Mouse (Mus musculus) 3134 (cell line): ENCODE data around the gene Ggt5.

Experiments used
- DNase-seq: peaks from one replicate; pipeline ENCODE4 v3.0.0-alpha.2; 2011; ENCODE audit warnings: low spot score; ENCODE audit not compliant: insufficient read length; ENCODE audit errors: extremely low read depth

Gene Ggt5

DNA sequence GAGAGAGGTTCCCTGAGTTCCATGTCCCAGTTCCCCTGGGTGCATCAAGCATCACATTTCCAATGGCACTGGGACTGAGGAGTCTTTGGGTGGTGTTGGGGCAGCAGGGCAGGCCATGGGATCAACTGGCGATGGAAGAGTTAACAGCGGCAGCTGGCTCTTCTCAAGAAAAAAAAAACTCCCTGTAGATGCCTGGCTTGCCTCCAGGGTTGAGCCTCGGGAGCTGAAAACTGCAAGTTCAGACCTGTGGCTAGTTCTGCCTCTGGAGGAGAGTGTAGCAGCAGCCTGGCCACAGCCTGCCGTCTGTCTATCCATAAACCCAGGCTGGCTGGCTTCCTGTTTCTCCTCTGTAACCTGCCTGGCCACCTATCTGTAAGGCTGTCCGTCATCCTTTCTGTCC, at the start of gene Ggt5:
Gene Ggt5, plus strand, starts transcription at position 212 of the 400 bp plus-strand sequence.
- no peak for DNase-seq

GRCm38 (mm10) chr10:75547901-75548300, 41.2 kb upstream of the Ggt5 start:
- peak; percentile 39 for DNase-seq

- DNase-seq = peak; percentile 44
These were observed 40.7 kb upstream of the Ggt5 start for GRCm38 (mm10) chr10:75548486-75548885.

- no peak for DNase-seq
These were observed 39.3 kb upstream of the Ggt5 start for GRCm38 (mm10) chr10:75549886-75550285.

DNA sequence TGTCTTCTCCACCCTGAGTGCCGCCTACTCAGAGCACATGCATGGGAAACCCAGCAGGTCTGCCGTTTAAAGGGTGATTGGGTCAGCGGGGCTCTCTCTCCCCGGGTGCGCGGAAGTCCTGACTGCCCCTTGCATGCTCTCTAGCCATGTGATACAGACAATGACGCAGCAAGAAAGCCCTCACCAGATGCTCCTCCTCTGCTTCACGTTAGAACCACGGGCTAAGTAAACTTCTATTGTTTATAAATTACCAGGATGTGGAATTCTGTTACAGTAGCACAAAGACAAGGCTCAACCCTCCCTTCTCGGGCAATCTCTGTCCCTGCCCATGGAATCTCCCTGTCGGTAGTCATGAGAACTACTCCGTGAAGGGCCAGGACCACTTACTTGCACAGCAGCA, 38.0 kb upstream of the Ggt5 start:
- no peak for DNase-seq

DNA sequence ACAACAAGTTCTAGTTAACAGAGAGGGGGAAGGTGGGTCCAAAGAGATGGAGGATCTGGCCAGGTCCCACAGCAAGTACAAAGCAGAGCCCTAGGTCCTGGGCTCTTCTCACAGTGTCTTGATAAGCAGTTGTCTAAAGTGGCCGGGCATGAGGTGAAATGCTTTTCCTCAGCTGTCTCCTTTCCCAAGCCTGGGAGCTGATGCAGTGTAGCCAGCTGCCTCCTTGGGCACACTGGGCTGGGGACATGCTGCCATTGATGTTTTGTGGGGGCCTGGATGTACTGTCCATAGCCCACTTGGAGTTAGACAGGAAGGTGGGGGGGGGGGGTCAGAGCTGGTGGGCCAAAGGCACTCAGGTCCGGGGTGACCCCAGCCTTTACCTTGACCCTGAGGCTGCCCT, 37.0 kb upstream of the Ggt5 start:
- DNase-seq = no peak

DNA sequence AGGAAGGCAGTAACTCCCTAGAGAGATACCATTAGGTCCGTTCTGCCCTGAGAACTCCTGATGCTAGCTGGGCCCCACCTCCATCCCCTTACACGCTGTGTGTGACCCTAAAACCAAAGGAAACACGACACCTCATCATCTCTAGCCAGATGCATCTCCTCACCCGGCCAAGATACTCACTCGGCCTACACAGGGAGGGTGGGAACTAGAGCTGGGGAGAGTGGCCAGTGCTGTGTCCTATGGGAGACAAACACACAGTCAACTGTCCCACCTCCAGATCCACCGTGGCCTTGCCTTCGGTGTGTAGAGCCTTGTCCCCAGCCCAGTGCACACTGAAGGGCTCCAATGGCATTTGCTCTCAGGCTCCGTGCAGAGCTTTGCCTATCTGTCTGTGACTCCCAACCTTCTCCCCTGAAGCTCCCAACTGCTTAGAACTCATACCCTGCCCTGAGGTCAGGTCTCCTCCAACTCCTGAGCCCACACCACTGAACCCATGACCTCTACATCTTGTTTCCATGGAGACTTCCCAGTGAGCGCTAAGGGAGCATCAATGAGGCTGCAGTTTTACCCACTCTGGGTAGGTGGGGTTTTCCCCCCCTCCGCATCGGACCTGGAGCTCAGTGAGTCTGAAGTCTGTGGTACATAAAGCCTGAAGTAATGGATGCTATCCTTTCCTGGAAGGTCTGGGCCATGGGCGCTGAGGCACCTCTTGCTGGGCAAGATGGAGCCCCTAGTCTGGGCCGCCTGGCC, 36.3 kb upstream of the Ggt5 start:
- no peak for DNase-seq

DNA sequence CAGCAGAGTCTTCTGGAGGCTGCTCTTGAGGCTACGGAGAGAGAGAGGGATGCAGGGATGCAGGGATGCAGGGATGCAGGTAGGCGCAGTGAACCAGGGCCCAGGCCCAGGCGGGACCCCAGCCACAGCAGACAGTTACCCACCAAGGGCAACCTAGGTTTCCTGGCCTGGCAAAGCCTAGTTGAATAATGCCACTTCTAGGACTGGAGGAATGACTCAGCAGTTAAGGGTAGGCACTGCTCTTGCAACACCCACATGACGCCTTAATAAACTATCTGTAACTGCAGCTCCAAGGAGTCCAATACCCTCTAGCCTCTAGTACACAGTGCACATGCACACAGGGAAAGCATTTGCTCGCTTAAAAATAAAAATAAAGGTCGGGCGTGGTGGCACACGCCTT, 35.0 kb upstream of the Ggt5 start:
- DNase-seq = peak; percentile 69

DNA sequence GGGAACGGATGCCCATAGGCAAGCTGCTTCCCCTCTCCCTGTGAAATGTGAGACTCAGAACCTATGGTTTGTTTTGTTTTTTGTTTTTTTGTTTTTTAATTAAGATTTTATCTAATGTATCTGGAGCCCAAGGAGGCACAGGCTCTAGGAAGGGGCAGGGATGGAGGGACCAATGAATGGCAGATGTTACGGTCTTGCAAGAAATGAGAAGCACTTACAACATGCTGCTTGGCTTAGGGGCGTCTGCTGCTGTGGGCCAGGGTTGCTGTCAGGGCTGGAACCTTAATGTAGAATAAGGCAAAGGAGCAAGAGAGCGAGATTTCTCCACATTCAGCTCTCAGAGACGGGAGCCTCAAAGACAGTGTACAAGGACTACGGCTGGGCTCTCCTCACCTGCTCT, 33.6 kb upstream of the Ggt5 start:
- DNase-seq = no peak

DNA sequence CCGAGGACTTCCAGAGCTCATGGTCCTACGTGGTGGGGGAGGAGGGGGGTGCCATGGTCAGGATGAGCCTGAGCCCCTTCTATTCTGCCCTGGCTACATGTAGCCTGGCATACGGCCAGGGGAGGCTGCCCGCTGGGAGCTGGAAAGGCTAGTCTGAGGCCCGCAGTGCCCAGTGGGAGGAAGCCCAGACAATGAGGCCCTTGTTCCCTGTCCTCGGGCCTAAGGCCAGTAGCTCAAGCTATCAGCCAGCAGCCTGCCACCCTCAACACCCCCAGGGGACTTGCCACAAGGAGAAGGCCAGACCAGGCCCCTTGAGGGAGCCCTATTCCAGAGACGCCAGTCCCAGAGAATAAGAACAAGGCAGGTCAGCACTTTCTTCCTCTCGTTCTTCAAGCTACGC, 33.1 kb upstream of the Ggt5 start:
- peak; percentile 88 for DNase-seq

DNA sequence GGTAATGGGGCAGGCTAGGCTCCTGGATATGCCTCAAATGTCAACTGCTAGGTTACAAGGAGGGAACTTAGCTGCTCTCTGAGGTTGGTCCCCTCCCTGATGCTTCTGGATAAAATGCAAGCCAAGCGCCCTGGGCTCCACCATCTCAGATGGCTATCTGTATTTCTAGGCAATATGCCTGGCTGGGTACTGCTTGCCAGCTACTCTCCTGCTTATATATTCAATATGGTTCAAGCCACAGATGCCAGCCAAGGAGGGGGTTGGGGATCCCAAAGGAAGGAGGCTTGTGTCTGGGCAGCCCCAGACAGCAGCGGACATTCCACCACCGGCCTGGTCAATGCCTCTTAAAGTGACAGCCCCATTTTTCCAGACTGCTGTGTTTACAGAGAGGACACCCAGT, 30.6 kb upstream of the Ggt5 start:
- DNase-seq = peak; percentile 73

DNA sequence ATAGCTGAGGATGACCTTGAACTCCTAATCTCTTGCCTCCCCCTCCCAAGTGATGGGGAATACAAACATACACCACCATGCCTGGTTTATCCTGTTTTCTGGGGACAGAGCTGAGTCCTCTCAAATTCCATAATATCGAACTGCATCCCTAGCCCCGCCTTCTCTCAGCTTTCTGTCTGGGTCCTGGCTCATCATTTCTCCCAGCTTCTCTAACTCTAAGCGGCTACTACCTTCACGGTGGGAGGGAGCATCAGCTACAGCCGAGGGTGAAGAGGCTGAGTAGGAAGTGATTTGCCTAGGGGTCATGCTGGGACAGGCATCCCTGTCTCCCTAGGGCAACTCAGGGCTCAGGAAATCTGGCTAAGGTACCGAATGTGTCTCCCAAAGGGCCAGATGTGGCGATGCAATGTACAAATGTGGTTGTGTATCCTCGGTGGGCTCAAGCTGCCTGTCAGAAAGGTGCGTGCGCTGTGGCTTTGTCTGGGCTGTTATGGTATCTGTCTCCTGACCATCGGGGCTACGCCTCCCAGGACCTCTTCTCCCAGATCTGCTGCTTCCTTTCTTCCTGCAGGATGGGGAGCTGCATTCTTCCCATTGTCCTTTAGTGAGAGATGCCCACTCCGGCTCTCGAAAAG, 30.0 kb upstream of the Ggt5 start:
- DNase-seq = no peak

DNA sequence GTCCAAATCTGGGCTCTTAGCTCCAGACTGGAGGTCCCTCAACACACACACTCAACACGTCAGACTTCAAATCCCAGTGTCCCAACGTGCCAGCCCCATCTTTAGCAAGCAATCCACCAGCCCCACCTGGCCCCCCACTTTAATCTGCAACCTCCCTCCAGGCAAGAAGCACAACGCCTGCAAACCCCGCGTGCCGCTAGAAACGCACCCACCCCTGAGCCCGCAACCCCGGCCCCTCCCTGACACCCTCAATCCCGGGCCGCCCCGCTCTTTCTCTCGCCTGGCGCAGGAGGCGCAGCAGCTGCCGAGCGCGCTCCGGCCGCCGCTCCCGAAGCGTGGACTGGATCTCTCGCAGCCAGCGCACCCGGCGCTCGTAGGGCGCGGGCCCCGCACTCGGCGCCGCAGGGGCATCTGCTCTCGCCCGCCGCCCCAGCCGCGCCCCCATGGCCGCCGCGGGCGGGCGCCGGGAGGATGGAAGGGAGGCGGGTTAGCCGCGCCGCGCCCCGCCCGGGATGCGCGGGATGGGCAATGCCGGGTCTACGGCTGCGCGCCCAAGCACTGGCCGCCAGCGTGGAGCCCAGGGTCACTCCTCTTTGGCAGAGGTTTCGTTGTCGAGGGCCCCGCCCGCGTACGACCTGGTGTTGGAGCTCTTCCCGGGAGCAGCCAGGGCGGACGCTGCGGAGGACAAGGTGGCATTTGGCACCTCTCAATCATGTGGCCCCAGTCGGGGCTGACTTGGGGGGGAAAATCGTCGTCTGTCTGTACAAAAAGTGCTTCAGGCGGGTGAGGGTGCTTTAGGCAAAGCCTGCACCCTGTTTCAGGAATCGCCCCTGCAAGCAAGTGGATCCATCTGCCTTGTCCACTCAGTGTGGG, 29.2 kb upstream of the Ggt5 start, which contains the start of gene Lrrc75b:
Gene Lrrc75b, minus strand, starts transcription at position 655 of the 873 bp plus-strand sequence.
- peak; percentile 86 for DNase-seq

- no peak for DNase-seq
These were observed 28.6 kb upstream of the Ggt5 start for GRCm38 (mm10) chr10:75560549-75560899.

DNA sequence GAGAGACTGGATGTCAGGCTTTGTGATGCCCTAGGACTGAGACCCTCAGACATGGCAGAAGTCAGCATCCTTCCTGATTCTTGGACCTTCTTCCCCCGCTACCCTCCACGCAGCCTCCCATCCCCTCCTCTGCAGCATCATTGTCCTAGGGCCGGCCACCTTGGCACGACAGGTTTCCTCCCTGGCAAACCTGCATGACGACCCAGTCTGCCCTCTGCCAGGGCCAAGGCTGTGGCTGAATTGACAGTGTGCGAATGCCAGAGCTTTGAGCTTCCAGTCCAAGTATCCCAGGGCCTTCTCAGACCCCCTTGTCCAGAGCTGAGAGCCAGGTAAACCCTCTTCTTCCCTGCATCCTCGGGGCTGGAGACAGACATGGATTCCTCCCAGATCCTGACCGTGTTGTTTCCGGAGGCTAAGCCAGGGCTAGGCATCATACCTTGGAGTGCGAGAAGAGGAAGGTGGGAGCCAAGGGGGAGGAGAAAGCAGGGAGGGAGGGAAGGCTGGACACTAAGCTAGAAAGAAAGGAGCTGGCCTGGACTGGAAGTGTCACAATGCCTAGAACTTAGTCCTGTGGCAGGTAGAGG, 28.0 kb upstream of the Ggt5 start, which contains the start of gene Ggt1:
Gene Ggt1, plus strand, starts transcription at position 534 of the 584 bp plus-strand sequence.
- no peak for DNase-seq

DNA sequence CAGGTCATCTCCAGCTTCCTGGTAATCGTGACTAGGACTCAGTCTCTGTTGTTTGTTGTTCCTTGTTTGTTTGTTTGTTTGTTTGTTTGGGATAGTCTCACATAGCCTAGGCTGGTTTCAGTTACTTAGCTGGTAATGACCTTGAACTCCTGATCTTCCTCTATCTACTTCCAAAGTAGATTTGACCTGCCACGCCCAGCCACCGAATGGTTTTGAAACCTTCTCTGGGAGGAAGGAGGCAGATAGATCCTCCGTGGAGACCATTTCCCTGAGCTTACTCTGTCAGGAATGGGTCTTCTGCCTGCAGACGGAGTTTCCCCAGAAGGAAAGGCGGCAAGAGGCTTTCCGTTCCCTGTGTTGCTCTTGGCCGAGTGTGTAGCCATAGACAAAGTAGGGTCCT, 26.5 kb upstream of the Ggt5 start:
- no peak for DNase-seq

GRCm38 (mm10) chr10:75564687-75565265, 24.4 kb upstream of the Ggt5 start:
- no peak for DNase-seq

- DNase-seq = no peak
These were observed 23.7 kb upstream of the Ggt5 start for GRCm38 (mm10) chr10:75565436-75565835.

DNA sequence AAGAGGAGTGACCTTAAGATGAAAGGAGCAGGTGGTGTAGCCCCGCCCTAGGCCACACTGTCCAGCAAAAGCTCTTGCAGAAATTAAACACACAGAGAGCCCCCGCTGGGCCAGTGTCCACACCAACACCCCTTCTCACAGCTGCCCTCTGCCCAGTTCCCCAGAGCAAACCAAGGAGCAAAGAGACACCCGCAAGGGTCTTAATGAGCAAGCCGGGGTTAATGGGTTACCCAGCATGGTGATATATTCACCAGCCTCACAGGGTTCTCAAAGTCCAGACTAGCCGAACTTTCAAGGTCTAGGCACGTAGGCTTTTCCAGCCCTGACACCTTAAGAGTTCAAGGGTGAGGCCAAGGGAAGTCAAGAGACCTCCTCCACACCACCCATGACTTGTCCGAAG, 23.2 kb upstream of the Ggt5 start:
- DNase-seq = no peak

DNA sequence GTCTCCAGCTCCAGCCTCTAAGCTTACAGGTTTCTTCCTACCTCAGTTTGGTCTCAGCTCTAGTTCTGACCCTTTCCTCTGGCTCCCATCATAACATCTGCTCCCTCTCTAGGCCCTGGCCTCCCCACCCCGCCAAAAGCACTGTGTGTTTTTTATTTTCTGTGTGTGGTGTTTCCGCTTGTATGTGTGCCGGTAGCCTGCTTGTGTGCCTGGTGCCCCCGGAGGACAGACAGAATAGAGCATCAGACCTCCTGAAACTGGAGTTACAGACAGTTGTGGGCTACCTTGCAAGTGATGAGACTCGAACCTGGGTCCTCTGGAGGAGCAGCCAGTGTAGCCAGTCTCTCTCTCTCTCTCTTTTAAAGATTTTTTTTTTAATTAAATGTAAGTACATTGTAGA, 22.8 kb upstream of the Ggt5 start:
- DNase-seq = no peak

- peak; percentile 39 for DNase-seq
These were observed 22.4 kb upstream of the Ggt5 start for GRCm38 (mm10) chr10:75566765-75567164.
